Mouse (Mus musculus): ENCODE data around the gene Sgpp2. TPM values are rescaled to one million over a fixed set of nuclear protein-coding genes. Genes with fewer than 3 reads are reported as not detected.

Sgpp2 gene
- polyA plus RNA-seq, 1 experiment from 2014 or later = 23.0 TPM

GRCm38 (mm10) chr1:78328646-78329045 lies 18.5 kb downstream of the Sgpp2 start:
- H3K4me1 ChIP-seq (replicated peaks; ENCODE audit: control insufficient read depth, insufficient read depth, low read length) = no peaks in the 10 kb centered on the region
- no peak for ATAC-seq
- H3K4me3 ChIP-seq (ENCODE audit: low read depth, low read length) = no peak overlapping the region
- H3K9ac ChIP-seq (ENCODE audit: low read depth, low read length) = no peak overlapping the region
- no peak overlapping the region for H3K4me2 ChIP-seq (replicated peaks; ENCODE audit: low read depth)
- TF ChIP-seq CTCF (IDR thresholded peaks at IDR 0.05; ENCODE audit: low read depth) = no peak
- 81% methylated on average over 4 of the region's 4 CpGs for WGBS
- H3K27ac ChIP-seq (ENCODE audit: low read depth, low read length) = no peak overlapping the region
- no peaks in the 10 kb centered on the region for H3K27me3 ChIP-seq (replicated peaks; ENCODE audit: control insufficient read depth, insufficient read depth, low read length)
- no peaks in the 10 kb centered on the region for H3K9me3 ChIP-seq (ENCODE audit: control insufficient read depth)
- no peaks in the 10 kb centered on the region for H3K36me3 ChIP-seq (ENCODE audit: control insufficient read depth, insufficient read depth)

- H3K4me3 ChIP-seq (ENCODE audit: low read depth, low read length) = no peak overlapping the region
- WGBS = 72% methylated on average over 1 of the region's 1 CpGs
- H3K27me3 ChIP-seq (replicated peaks; ENCODE audit: control insufficient read depth, insufficient read depth, low read length) = no peaks in the 10 kb centered on the region
- H3K36me3 ChIP-seq (ENCODE audit: control insufficient read depth, insufficient read depth) = no peaks in the 10 kb centered on the region
- no peak overlapping the region for H3K4me2 ChIP-seq (replicated peaks; ENCODE audit: low read depth)
- TF ChIP-seq CTCF (IDR thresholded peaks at IDR 0.05; ENCODE audit: low read depth) = no peak
- H3K9me3 ChIP-seq (ENCODE audit: control insufficient read depth) = no peaks in the 10 kb centered on the region
- H3K4me1 ChIP-seq (replicated peaks; ENCODE audit: control insufficient read depth, insufficient read depth, low read length) = no peaks in the 10 kb centered on the region
- H3K9ac ChIP-seq (ENCODE audit: low read depth, low read length) = no peak overlapping the region
- ATAC-seq = no peak
- H3K27ac ChIP-seq (ENCODE audit: low read depth, low read length) = no peak overlapping the region
Measured at GRCm38 (mm10) chr1:78329861-78330260, 19.7 kb downstream of the Sgpp2 start.

- ATAC-seq = no peak
- Histone ChIP-seq H3K36me3 (ENCODE audit: control insufficient read depth, insufficient read depth) (no peaks in the 10 kb centered on the region), H3K4me2 (replicated peaks; ENCODE audit: low read depth) (no peak overlapping the region), H3K27me3 (replicated peaks; ENCODE audit: control insufficient read depth, insufficient read depth, low read length) (no peaks in the 10 kb centered on the region), H3K9ac (ENCODE audit: low read depth, low read length) (no peak overlapping the region), H3K4me3 (ENCODE audit: low read depth, low read length) (no peak overlapping the region), H3K4me1 (replicated peaks; ENCODE audit: control insufficient read depth, insufficient read depth, low read length) (no peaks in the 10 kb centered on the region), H3K9me3 (ENCODE audit: control insufficient read depth) (no peaks in the 10 kb centered on the region), H3K27ac (ENCODE audit: low read depth, low read length) (no peak overlapping the region)
- TF ChIP-seq CTCF (IDR thresholded peaks at IDR 0.05; ENCODE audit: low read depth) = no peak
- WGBS = 73% methylated on average over 5 of the region's 5 CpGs
Measured at GRCm38 (mm10) chr1:78330620-78331158, 20.5 kb downstream of the Sgpp2 start.

GRCm38 (mm10) chr1:78337726-78338125 lies 27.6 kb downstream of the Sgpp2 start:
- no peak for ATAC-seq
- H3K27me3 ChIP-seq (replicated peaks; ENCODE audit: control insufficient read depth, insufficient read depth, low read length) = no peaks in the 10 kb centered on the region
- WGBS = 66% methylated on average over 7 of the region's 7 CpGs
- TF ChIP-seq CTCF (IDR thresholded peaks at IDR 0.05; ENCODE audit: low read depth) = no peak
- H3K9ac ChIP-seq (ENCODE audit: low read depth, low read length) = no peak overlapping the region
- no peak overlapping the region for H3K4me3 ChIP-seq (ENCODE audit: low read depth, low read length)
- H3K9me3 ChIP-seq (ENCODE audit: control insufficient read depth) = no peaks in the 10 kb centered on the region
- no peaks in the 10 kb centered on the region for H3K4me1 ChIP-seq (replicated peaks; ENCODE audit: control insufficient read depth, insufficient read depth, low read length)
- no peaks in the 10 kb centered on the region for H3K36me3 ChIP-seq (ENCODE audit: control insufficient read depth, insufficient read depth)
- no peak overlapping the region for H3K27ac ChIP-seq (ENCODE audit: low read depth, low read length)
- no peak overlapping the region for H3K4me2 ChIP-seq (replicated peaks; ENCODE audit: low read depth)

- ATAC-seq = peak; percentile 51
- TF ChIP-seq CTCF (IDR thresholded peaks at IDR 0.05; ENCODE audit: low read depth) = peak; percentile 65
- WGBS = 34% methylated on average over 9 of the region's 9 CpGs
- H3K4me1 ChIP-seq (replicated peaks; ENCODE audit: control insufficient read depth, insufficient read depth, low read length) = no peaks in the 10 kb centered on the region
- no peaks in the 10 kb centered on the region for H3K9me3 ChIP-seq (ENCODE audit: control insufficient read depth)
- no peaks in the 10 kb centered on the region for H3K36me3 ChIP-seq (ENCODE audit: control insufficient read depth, insufficient read depth)
- H3K9ac ChIP-seq (ENCODE audit: low read depth, low read length) = no peak overlapping the region
- no peak overlapping the region for H3K4me3 ChIP-seq (ENCODE audit: low read depth, low read length)
- no peak overlapping the region for H3K27ac ChIP-seq (ENCODE audit: low read depth, low read length)
- H3K27me3 ChIP-seq (replicated peaks; ENCODE audit: control insufficient read depth, insufficient read depth, low read length) = no peaks in the 10 kb centered on the region
- no peak overlapping the region for H3K4me2 ChIP-seq (replicated peaks; ENCODE audit: low read depth)
Measured at GRCm38 (mm10) chr1:78338212-78338611, 28.1 kb downstream of the Sgpp2 start.

GRCm38 (mm10) chr1:78339941-78340340 lies 29.8 kb downstream of the Sgpp2 start:
- Histone ChIP-seq H3K27me3 (replicated peaks; ENCODE audit: control insufficient read depth, insufficient read depth, low read length) (no peaks in the 10 kb centered on the region), H3K4me3 (ENCODE audit: low read depth, low read length) (no peak overlapping the region), H3K4me1 (replicated peaks; ENCODE audit: control insufficient read depth, insufficient read depth, low read length) (no peaks in the 10 kb centered on the region), H3K27ac (ENCODE audit: low read depth, low read length) (no peak overlapping the region), H3K9me3 (ENCODE audit: control insufficient read depth) (no peaks in the 10 kb centered on the region), H3K4me2 (replicated peaks; ENCODE audit: low read depth) (no peak overlapping the region), H3K9ac (ENCODE audit: low read depth, low read length) (no peak overlapping the region), H3K36me3 (ENCODE audit: control insufficient read depth, insufficient read depth) (no peaks in the 10 kb centered on the region)
- no peak for ATAC-seq
- TF ChIP-seq CTCF (IDR thresholded peaks at IDR 0.05; ENCODE audit: low read depth) = no peak
- WGBS = 65% methylated on average over 5 of the region's 5 CpGs

- H3K27me3 ChIP-seq (replicated peaks; ENCODE audit: control insufficient read depth, insufficient read depth, low read length) = no peaks in the 10 kb centered on the region
- WGBS = 64% methylated on average over 5 of the region's 5 CpGs
- TF ChIP-seq CTCF (IDR thresholded peaks at IDR 0.05; ENCODE audit: low read depth) = no peak
- no peak overlapping the region for H3K9ac ChIP-seq (ENCODE audit: low read depth, low read length)
- no peak overlapping the region for H3K27ac ChIP-seq (ENCODE audit: low read depth, low read length)
- no peak overlapping the region for H3K4me2 ChIP-seq (replicated peaks; ENCODE audit: low read depth)
- no peak overlapping the region for H3K4me3 ChIP-seq (ENCODE audit: low read depth, low read length)
- no peaks in the 10 kb centered on the region for H3K36me3 ChIP-seq (ENCODE audit: control insufficient read depth, insufficient read depth)
- no peaks in the 10 kb centered on the region for H3K4me1 ChIP-seq (replicated peaks; ENCODE audit: control insufficient read depth, insufficient read depth, low read length)
- no peaks in the 10 kb centered on the region for H3K9me3 ChIP-seq (ENCODE audit: control insufficient read depth)
- ATAC-seq = no peak
Measured at GRCm38 (mm10) chr1:78340584-78340983, 30.4 kb downstream of the Sgpp2 start.
